Mouse (Mus musculus) hindbrain, embryonic 14.5 days (tissue): ENCODE measurements around the gene Selenot. TPM values are rescaled to one million over a fixed set of nuclear protein-coding genes. Genes with fewer than 3 reads are reported as not detected.

Source experiments
- ATAC-seq: fragments of 200-750 bp; cut with Nextera tagmentation; 2 replicates; pipeline ENCODE4 v1.8.0; 2017; ENCODE audit warnings: moderate number of reproducible peaks, mild to moderate bottlenecking, moderate TSS enrichment, moderate library complexity; ENCODE audit not compliant: low FRiP score
- DNase-seq: peaks from one replicate; pipeline ENCODE4 v3.0.0-alpha.2; 2015; ENCODE audit warnings: low spot score
- H3K27ac ChIP-seq: fragments of 300-500 bp; sonication (generic); 2 replicates; pipeline ENCODE4 v1.5.1; 2014; ENCODE audit warnings: mild to moderate bottlenecking, moderate library complexity
- H3K27me3 ChIP-seq: fragments of 300-500 bp; sonication (generic); 2 replicates; pipeline ENCODE4 v1.6.1; 2014; ENCODE audit warnings: mild to moderate bottlenecking, low read length, mixed read lengths; ENCODE audit not compliant: control insufficient read depth, insufficient read depth
- H3K36me3 ChIP-seq: fragments of 300-500 bp; sonication (generic); replicated peaks from 2 replicates; pipeline ENCODE4 v1.6.1; 2014; ENCODE audit not compliant: control insufficient read depth, insufficient read depth
- H3K4me1 ChIP-seq: fragments of 300-500 bp; sonication (generic); replicated peaks from 2 replicates; pipeline ENCODE4 v1.6.1; 2014; ENCODE audit warnings: antibody characterized with exemption, low read length, mixed read lengths; ENCODE audit not compliant: control insufficient read depth, insufficient read depth
- H3K4me2 ChIP-seq: fragments of 300-500 bp; sonication (generic); replicated peaks from 2 replicates; pipeline ENCODE4 v1.6.1; 2014; ENCODE audit warnings: mild to moderate bottlenecking, moderate library complexity
- H3K4me3 ChIP-seq: fragments of 300-500 bp; sonication (generic); replicated peaks from 2 replicates; pipeline ENCODE4 v1.5.1; 2014; ENCODE audit warnings: mild to moderate bottlenecking, low read length
- H3K9ac ChIP-seq: fragments of 300-500 bp; sonication (generic); 2 replicates; pipeline ENCODE4 v1.6.1; 2014
- H3K9me3 ChIP-seq: fragments of 300-500 bp; sonication (generic); 2 replicates; pipeline ENCODE4 v1.6.1; 2016; ENCODE audit warnings: low read length; ENCODE audit not compliant: control insufficient read depth
- WGBS: fragments of 180-500 bp; shearing (Covaris S2); extraction: QIAGEN DNeasy Blood & Tissue Kit; methylation state at CpG from one replicate; pipeline ENCODE4 v1.1.7; 2014; 5-methylcytosine and 5-hydroxymethylcytosine counted together
- polyA plus RNA-seq: library from polyadenylated mRNA; unstranded; fragments of >200 nt; fragmentation: Nextera tagmentation; extraction: Ambion mirVana; gene quantifications from 2 replicates; pipeline ENCODE4 v1.2.1, GENCODE M21; 2014

Selenot gene
- polyA plus RNA-seq, 1 experiment from 2014 or later = 34.3 TPM

DNA sequence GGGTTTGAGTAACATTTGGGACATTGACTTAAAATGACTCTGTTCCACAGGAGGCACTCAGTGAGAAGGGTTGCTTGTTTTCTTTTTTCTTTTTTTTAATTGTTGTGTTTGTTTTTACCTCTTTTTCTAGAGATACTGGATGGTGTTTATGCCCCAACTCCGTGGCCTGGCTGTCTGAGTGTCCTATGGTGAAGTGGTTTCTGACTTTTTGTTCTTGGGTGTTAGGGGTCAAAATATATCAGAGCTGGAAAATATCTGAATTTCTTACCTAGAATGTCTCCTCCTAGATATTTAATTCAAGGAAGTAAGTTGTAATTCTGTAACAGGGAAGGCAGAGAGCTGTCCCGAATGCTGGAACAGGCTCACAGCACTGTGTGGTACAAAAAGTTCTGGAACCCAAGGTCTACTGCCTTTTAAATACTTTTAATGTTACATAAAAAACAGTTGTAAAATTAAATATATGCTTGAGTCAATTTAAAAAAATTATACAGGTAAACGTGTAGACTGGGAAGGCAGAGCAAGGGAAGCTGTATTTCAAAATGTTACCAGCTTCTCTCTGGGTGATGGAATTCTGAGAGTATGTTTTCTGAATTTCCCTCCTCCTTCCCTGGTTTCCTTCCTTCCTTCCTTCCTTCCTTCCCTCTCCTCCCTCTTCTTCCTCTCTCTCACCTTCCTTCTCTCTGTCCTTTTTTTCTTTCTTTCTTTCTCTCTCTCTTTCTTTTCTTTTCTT, 46.4 kb downstream of the Selenot start:
- DNase-seq (no peak), ATAC-seq (no peak)
- Histone ChIP-seq H3K4me2 (no peak overlapping the region), H3K27me3 (no peaks in the 10 kb centered on the region), H3K9ac (no peak overlapping the region), H3K27ac (no peak overlapping the region), H3K36me3 (no peaks in the 10 kb centered on the region), H3K9me3 (no peaks in the 10 kb centered on the region), H3K4me1 (no peaks in the 10 kb centered on the region), H3K4me3 (no peak overlapping the region)
- WGBS = 81% methylated on average over 3 of the region's 3 CpGs

DNA sequence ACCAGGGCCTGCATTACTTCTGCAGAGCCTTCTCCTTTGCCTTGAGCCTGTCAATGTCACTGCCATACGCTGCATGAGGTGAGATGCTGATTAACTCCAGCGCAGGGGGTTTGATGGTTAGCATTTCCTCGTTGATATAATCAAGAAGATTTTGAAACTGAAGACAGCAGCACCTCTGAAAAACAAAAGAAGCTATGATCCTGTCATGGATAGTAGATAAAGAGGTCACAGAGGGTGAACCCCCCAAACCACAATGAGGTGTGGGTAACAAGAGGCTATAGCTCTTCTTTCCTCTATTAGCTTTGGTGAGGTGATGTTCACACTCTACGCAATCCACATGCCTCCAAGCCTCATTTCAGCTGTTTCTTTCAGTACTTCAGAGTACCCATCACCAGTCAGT, 48.5 kb downstream of the Selenot start:
- Histone ChIP-seq H3K9ac (no peak overlapping the region), H3K4me1 (no peaks in the 10 kb centered on the region), H3K27me3 (no peaks in the 10 kb centered on the region), H3K4me2 (no peak overlapping the region), H3K4me3 (no peak overlapping the region), H3K36me3 (no peaks in the 10 kb centered on the region), H3K27ac (no peak overlapping the region), H3K9me3 (no peaks in the 10 kb centered on the region)
- DNase-seq (no peak), ATAC-seq (no peak)
- WGBS = 94% methylated on average over 4 of the region's 4 CpGs

DNA sequence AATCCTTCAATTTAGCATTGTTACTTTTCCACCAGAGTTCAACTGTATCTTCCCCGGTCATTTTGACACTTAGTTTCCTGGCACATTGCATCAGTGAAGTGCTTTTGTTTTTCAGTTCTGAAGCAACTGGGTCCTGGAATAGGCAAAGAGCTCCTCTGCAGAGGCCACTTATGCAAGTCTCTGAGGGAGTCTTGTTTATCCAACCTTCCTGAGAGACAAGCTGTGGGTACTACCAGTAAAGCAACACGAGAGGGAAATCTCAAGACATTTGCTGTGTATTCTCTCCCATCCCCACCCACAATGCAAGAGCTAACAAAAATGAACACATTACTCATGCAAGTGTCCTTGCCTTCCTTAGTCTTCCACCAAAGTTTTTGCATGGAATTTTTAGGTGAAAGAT, 55.3 kb downstream of the Selenot start:
- DNase-seq (no peak), ATAC-seq (no peak)
- WGBS = 88% methylated on average over 2 of the region's 2 CpGs
- H3K27me3 ChIP-seq = no peaks in the 10 kb centered on the region
- no peaks in the 10 kb centered on the region for H3K36me3 ChIP-seq
- no peak overlapping the region for H3K4me3 ChIP-seq
- no peak overlapping the region for H3K27ac ChIP-seq
- no peak overlapping the region for H3K4me2 ChIP-seq
- no peak overlapping the region for H3K9ac ChIP-seq
- H3K9me3 ChIP-seq = no peaks in the 10 kb centered on the region
- H3K4me1 ChIP-seq = no peaks in the 10 kb centered on the region

DNA sequence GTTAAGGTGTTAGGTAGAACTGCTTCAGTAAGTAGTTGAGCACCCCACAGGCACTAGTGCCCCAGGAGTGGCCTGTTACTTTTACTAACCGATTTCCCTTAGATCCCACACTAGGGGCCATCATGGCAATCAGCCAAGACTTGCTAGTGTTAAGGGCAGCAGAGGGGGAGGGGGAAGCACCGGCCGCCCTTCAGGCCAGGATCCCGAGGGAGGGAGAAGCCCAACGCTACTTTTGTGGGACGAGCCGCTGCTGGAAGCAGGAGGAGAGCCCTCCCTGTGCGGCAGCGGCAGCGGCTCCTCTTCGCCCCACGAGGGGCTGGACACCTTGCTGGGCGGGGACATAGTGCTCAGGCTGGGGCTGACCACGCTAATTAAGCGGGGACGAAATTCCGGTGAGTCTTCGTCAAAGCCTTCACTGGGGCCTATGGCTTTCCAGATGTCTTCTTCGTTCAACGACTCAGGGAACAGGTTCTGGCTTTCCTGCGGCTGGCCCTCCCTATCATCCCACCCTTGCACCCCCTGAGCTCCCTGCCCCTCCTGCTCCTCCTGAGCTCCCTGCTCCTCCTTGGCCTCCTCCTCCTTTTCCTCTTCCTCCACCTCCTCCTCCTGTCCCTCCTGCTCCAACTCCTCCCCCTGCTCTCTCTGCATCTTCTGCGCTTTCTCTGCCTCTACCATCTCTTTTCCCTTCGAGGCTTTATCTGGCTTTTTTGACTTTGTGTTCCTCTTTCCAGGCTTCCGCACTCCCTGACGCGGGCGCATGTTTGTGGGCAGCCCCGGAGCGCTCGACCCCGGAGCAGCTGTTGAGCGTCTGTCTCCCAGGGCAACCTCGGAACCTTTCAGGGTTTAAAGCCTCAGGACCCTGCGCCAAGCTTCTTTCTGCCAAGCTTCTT, 60.2 kb downstream of the Selenot start, which contains the start of gene Erich6:
Gene Erich6 (minus strand): TSS at position 802 of the 890 bp plus-strand sequence.
- Histone ChIP-seq H3K36me3 (no peaks in the 10 kb centered on the region), H3K27me3 (no peaks in the 10 kb centered on the region), H3K9ac (peak within 1 kb of the TSS; percentile 62), H3K4me3 (peak within 1 kb of the TSS; percentile 53), H3K4me2 (peak within 1 kb of the TSS; percentile 95), H3K9me3 (no peaks in the 10 kb centered on the region), H3K4me1 (no peaks in the 10 kb centered on the region), H3K27ac (peak within 1 kb of the TSS; percentile 35; the same call in 1 of the 2 replicates)
- peak; percentile 50 for DNase-seq
- peak; percentile 82 for ATAC-seq
- WGBS = 0% methylated on average over 34 of the region's 34 CpGs

Other genes with a start within 250 kb of the Selenot start
- 12.5 and 13.6 TPM in 2 replicates for gene Tsc22d2, start 161.9 kb upstream of the Selenot start, polyA plus RNA-seq
- gene Eif2a, start 50.8 kb upstream of the Selenot start, polyA plus RNA-seq = 39.2 and 43.0 TPM in 2 replicates
- 64.3 and 69.8 TPM in 2 replicates for gene Serp1, start 50.7 kb upstream of the Selenot start, polyA plus RNA-seq
- 0.43 TPM in 1 of 2 replicates, not detected in the other for gene Erich6, start 60.6 kb downstream of the Selenot start, polyA plus RNA-seq
- 16.3 and 17.3 TPM in 2 replicates for gene Siah2, start 115.8 kb downstream of the Selenot start, polyA plus RNA-seq
- gene Mindy4b-ps, start 245.7 kb downstream of the Selenot start, polyA plus RNA-seq = 0.09 TPM in 1 of 2 replicates, not detected in the other